Mouse (Mus musculus) hematopoietic stem cell, adult 5-6 weeks (primary cell): Measurements from ENCODE around the gene Ncl. TPM values are rescaled to one million over a fixed set of nuclear protein-coding genes. Genes with fewer than 3 reads are reported as not detected.
"Not testable (repeated sequence)": the region's sequence is repeated elsewhere in the genome, so short reads cannot be mapped to it uniquely, and the experiment has no call there.

ENCODE experiments used
- ATAC-seq, 2 experiments: fragments of 125-278 bp in 1 of 2; replicated peaks in 1 of 2; 2 replicates each; pipeline ENCODE4 v1.8.0; 2016 to 2017; ENCODE audit warnings: inconsistent platforms in 2 of 2, mild to moderate bottlenecking in 2 of 2, moderate number of reproducible peaks in 2 of 2, low read depth in 1 of 2, moderate TSS enrichment in 1 of 2; ENCODE audit not compliant: low FRiP score in 2 of 2, poor library complexity in 2 of 2, severe bottlenecking in 2 of 2, insufficient read depth in 1 of 2, low TSS enrichment in 1 of 2
- total RNA-seq: library from RNA; stranded (forward); fragments of 172-1452, 232-1000 nt; gene quantifications from 2 replicates; pipeline ENCODE4 v1.2.3, GENCODE M21; 2017

The Ncl gene
- total RNA-seq, 1 experiment from 2014 or later, result 1,004 TPM

DNA sequence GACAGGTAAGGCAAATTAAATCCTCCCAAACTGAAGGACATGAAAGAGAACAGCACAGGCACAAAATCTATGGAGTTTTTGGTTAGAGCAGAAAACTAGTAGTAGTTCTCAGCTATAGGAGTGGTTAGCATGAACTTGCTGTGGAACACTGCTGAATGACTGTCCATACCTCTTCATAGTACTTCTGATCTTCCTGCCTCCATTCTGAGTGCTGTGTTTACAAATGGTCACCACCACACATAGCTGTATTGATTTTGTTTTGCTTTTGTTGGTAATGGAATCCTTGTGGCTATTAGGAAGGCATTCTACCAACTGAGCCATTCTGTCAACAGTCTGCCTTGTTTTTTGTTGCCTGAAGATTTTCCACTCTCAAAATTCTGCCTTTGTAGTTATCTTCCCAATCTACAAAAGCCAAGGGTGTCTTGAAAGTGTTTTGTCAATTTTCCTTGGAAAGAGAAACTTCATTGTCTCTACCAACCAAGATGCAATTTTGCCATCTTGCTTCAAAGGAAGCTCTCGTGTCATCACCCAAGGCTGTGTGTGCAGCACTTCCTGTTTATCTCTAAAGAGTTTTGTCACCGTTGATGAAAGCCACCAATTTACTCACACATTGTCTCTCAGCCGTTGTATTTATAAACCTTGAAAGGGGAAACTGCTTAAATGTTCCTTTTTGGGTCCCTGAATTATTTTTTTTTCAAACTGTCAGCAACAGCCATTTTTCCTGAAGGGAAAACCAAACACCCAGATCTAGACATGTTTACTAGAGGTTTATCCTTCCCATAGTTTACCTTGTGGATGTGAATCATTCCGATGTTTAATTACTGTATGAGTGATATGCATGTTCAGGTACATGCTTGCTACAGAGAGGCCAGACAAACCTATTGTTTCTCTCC is 15.0 kb downstream of the Ncl start:
- peak in 1 of 2 experiments; percentile 54; a peak in 1 of 4 replicates for ATAC-seq

DNA sequence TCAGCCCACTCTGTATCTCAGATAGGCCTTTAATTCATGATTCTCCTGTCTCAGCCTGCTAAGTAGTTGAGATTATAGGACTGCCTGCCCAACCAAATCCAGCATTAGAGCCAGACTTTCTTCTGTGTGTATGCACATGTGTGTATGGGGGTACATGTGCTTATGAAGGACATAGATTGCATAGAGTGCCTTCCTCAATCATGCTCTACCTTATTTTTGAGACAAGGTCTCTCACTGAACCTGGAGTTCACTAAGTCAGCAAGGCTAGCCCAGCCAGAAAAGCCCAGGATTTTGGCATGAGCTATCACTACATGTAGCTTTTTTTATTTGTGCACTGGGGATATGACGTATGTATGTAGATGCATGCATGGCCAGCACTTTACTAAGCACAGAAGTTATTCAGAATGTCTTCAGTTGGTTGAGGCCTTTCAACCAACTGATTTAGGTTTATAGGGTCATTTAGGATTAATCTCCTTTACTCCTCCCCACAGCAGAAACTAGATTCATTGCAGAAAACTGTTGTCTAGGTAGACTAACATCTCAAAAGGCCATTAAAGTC is 16.0 kb downstream of the Ncl start:
- ATAC-seq, result no peak

DNA sequence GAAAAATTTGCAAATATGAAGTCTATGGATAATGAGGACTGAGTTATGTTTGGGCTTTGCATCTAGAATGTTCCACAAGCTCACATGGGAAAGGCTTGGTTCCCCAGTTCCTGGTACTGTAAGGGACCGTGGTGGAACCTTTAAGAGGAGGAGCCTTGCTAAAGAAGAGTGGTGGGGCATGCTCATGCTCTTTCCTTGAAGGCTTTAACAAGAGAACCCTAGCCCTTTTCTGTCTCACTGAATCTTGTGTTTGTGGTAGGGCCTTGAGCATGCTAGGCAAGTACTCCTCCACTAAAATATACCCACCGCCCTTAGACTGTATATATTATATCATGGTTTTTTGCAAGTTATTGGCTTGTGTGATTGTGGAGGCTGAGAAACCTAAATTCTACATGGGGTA is 16.8 kb downstream of the Ncl start:
- no peak for ATAC-seq

DNA sequence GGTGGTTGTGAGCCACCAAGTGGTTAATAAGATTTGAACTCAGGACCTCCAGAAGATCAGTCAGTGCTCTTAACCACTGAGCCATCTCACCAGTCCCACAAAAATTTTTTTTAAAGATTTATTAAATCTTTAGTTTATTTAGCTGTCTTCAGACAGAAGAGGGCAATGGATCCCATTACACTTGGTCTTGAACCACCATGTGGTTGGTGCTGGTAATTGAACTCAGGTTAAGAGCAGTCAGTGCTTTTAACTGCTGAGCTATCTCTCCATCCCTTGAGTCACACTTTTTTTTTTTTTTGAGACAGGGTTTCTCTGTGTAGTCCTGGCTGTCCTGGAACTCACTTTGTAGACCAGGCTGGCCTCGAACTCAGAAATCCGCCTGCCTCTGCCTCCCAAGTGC is 18.1 kb downstream of the Ncl start:
- ATAC-seq, result not testable (repeated sequence)

GRCm38 (mm10) chr1:86339156-86339812 is 19.9 kb downstream of the Ncl start:
- peak; percentile 65 to 80 for ATAC-seq

DNA sequence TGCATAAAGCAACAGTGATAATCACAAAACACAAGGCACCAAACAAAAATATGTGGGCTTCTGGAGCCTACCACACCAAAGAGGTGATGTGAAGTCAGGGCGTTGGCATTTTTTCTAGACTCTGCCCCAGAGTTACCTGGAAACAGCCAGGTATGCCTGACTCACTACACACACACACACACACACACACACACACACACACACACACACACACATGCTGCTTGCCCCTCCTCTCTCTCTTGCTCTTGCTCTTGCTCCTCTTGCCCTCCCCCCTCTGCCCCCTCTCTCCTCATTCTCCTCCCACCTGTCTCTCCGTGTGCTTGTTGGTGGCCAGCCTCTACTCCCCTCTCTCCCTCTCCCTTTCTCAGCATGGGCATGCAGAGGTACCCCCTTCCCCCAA is 22.9 kb downstream of the Ncl start:
- ATAC-seq, result no peak

- no peak for ATAC-seq
These were observed 38.3 kb downstream of the Ncl start for GRCm38 (mm10) chr1:86320822-86321413.

DNA sequence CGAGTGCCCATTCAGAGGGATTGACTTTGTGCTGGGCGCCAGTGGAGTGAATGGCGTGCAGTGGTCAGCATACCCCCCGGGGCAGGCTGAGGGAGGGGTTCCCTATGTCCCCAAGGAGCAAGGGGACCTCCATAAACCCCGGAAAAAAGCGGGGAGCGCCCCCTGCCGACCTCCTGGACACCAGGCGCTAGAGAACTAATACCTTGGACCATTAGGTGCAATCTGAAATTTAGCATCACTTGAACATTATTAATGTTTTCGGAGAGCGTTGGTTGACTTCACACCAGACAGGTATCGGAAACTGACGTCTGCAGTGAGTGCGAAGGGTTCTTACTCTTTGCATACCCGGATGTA is 45.5 kb downstream of the Ncl start:
- ATAC-seq, result no peak

DNA sequence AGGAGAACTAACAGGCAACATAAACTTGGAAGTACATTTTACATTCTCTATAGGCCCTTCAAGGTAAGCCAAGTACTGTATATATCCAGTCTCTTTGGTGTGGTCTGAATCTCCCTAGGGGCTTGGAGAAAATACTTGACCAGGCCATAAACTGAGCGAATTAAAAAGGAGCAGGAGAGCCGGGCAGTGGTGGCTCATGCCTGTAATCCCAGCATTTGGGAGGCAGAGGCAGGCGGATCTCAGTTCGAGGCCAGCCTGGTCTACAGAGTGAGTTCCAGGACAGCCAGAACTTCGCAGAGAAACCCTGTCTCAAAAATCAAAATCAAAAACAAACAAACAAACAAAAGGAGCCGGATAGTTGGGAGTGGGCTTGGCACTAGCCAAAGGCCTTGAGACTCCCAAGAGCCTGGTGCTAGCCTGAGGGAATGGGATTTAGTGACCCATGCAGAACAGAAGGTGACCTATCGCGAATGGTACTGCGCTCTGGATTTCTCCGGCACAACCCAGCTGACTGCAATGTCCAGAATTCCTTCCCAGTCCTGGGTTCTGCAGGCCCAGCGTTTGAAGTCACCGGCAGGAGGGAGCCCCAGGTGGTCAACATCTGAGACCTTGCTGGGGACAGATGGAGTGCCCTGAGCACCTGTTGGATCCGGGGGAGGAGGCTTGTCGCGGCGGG is 46.0 kb downstream of the Ncl start:
- ATAC-seq, result peak in 1 of 2 experiments; percentile 80; a peak in 1 of 4 replicates

- ATAC-seq, result no peak
These were observed 46.9 kb downstream of the Ncl start for GRCm38 (mm10) chr1:86312269-86312668.

DNA sequence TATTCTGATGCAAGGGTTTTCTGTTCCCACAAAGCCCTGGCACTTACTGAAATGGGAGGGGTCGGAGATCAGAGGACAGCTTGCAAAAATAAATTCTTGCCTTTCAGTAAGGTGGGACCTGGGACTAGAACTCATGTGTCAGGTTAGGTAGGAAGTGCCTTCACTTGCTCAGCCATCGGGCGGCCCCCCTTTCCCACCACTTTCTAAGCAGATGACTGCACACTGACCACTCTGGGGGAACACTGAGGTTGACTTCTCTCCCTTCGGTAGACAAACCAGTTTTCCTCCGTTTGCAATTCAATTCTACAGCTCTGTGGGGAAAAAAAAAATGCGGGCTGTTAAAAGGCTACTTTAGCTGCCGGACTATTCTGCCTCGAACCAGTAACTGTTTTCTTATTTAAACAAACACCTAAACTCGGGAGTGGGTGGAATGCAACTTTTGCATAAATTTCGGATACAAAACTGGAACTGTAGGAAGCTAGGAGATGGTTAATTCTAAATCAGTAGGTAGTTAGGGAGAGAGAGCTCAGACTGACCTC is 47.7 kb downstream of the Ncl start:
- ATAC-seq, result no peak

- no peak for ATAC-seq
These were observed 48.5 kb downstream of the Ncl start for GRCm38 (mm10) chr1:86310536-86311310.

GRCm38 (mm10) chr1:86309270-86309833 is 49.8 kb downstream of the Ncl start:
- ATAC-seq, result no peak

DNA sequence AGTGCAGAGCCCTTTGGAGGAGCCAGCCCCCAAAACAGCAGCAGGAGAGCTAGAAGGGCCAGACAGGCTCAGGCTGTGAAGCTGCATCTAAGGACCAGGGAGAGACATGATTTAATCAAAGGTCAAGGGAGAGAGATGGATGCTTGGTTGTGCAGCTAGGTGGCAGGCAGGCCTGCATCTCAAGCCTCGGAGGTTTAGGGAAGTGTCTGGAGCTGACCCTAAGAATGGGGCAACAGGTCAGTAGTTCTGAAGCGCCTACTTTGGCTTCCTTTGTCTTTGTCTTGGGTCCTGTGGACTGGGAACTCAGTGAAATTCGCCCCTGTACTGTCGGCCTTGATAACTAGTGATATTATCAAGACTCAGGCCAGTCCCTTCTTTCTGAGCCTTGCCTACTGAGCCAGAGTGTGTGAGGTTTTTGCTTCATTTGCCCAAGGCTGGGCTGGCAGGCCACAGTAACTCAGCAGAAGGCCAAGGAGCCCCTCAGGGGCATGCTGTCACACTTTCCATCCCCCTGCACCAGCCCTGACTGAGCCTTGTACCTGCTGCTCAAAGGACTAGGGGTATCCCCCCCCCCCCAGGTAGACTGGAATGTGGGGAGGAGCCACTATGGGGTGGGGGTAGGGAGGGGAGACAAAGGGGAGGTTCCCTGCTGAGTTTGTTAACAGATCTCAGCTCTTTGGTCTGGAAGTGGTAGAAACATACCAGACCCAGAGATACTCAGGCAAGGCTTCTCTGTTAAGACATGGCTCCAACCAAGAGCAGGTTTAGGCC is 51.1 kb downstream of the Ncl start:
- ATAC-seq, result no peak

GRCm38 (mm10) chr1:86307177-86307762 is 51.9 kb downstream of the Ncl start:
- no peak for ATAC-seq
